Mouse (Mus musculus): ENCODE data around the gene Rassf6. TPM values are rescaled to one million over a fixed set of nuclear protein-coding genes. Genes with fewer than 3 reads are reported as not detected.

Gene Rassf6
- polyA plus RNA-seq, 1 experiment from 2014 or later = 27.8 TPM

GRCm38 (mm10) chr5:90588708-90589595 lies 51.5 kb downstream of the Rassf6 start:
- H3K4me2 ChIP-seq (ENCODE audit: low read length) = peak overlapping the region; percentile 67
- H3K9me3 ChIP-seq (replicated peaks; ENCODE audit: low read length) = no peaks in the 10 kb centered on the region
- WGBS = 25% methylated on average over 25 of the region's 25 CpGs
- peak; percentile 48 for ATAC-seq (replicated peaks; ENCODE audit: low FRiP score, low read depth)
- peak; percentile 89 for DNase-seq (ENCODE audit: low spot score)
- H3K4me3 ChIP-seq (replicated peaks; ENCODE audit: low read depth, low read length) = peak overlapping the region; percentile 34
- H3K27me3 ChIP-seq (ENCODE audit: insufficient read depth, low read length) = no peaks in the 10 kb centered on the region
- no peaks in the 10 kb centered on the region for H3K36me3 ChIP-seq (ENCODE audit: insufficient read depth, low read length)
- TF ChIP-seq CTCF (IDR thresholded peaks at IDR 0.05; ENCODE audit: low read depth) = peak; percentile 96
- no peak overlapping the region for H3K27ac ChIP-seq
- H3K4me1 ChIP-seq (replicated peaks; ENCODE audit: insufficient read depth, low read length) = no peaks in the 10 kb centered on the region
- peak overlapping the region; percentile 42; the same call in 1 of the 2 replicates for H3K9ac ChIP-seq (ENCODE audit: low read depth, low read length)

- Histone ChIP-seq H3K4me3 (replicated peaks; ENCODE audit: low read depth, low read length) (no peak overlapping the region), H3K4me2 (ENCODE audit: low read length) (no peak overlapping the region), H3K9me3 (replicated peaks; ENCODE audit: low read length) (no peaks in the 10 kb centered on the region), H3K36me3 (ENCODE audit: insufficient read depth, low read length) (no peaks in the 10 kb centered on the region), H3K27ac (no peak overlapping the region), H3K4me1 (replicated peaks; ENCODE audit: insufficient read depth, low read length) (no peaks in the 10 kb centered on the region), H3K27me3 (ENCODE audit: insufficient read depth, low read length) (no peaks in the 10 kb centered on the region), H3K9ac (ENCODE audit: low read depth, low read length) (no peak overlapping the region)
- ATAC-seq (replicated peaks; ENCODE audit: low FRiP score, low read depth) = no peak
- no peak for TF ChIP-seq CTCF (IDR thresholded peaks at IDR 0.05; ENCODE audit: low read depth)
- WGBS = 95% methylated on average over 5 of the region's 5 CpGs
- no peak for DNase-seq (ENCODE audit: low spot score)
These were observed 52.4 kb downstream of the Rassf6 start for GRCm38 (mm10) chr5:90588104-90588503.

- 81% methylated on average over 5 of the region's 5 CpGs for WGBS
- no peak overlapping the region for H3K9ac ChIP-seq (ENCODE audit: low read depth, low read length)
- ATAC-seq (replicated peaks; ENCODE audit: low FRiP score, low read depth) (no peak), DNase-seq (ENCODE audit: low spot score) (no peak)
- no peak for TF ChIP-seq CTCF (IDR thresholded peaks at IDR 0.05; ENCODE audit: low read depth)
- H3K4me1 ChIP-seq (replicated peaks; ENCODE audit: insufficient read depth, low read length) = no peaks in the 10 kb centered on the region
- H3K9me3 ChIP-seq (replicated peaks; ENCODE audit: low read length) = no peaks in the 10 kb centered on the region
- H3K27me3 ChIP-seq (ENCODE audit: insufficient read depth, low read length) = no peaks in the 10 kb centered on the region
- H3K4me2 ChIP-seq (ENCODE audit: low read length) = no peak overlapping the region
- no peak overlapping the region for H3K27ac ChIP-seq
- H3K36me3 ChIP-seq (ENCODE audit: insufficient read depth, low read length) = no peaks in the 10 kb centered on the region
- H3K4me3 ChIP-seq (replicated peaks; ENCODE audit: low read depth, low read length) = no peak overlapping the region
These were observed 53.9 kb downstream of the Rassf6 start for GRCm38 (mm10) chr5:90586511-90586910.

GRCm38 (mm10) chr5:90584799-90585198 lies 55.7 kb downstream of the Rassf6 start:
- H3K9me3 ChIP-seq (replicated peaks; ENCODE audit: low read length) = no peaks in the 10 kb centered on the region
- H3K27me3 ChIP-seq (ENCODE audit: insufficient read depth, low read length) = no peaks in the 10 kb centered on the region
- H3K27ac ChIP-seq = no peak overlapping the region
- no peak overlapping the region for H3K9ac ChIP-seq (ENCODE audit: low read depth, low read length)
- ATAC-seq (replicated peaks; ENCODE audit: low FRiP score, low read depth) (no peak), DNase-seq (ENCODE audit: low spot score) (no peak)
- H3K4me3 ChIP-seq (replicated peaks; ENCODE audit: low read depth, low read length) = no peak overlapping the region
- H3K4me1 ChIP-seq (replicated peaks; ENCODE audit: insufficient read depth, low read length) = no peaks in the 10 kb centered on the region
- no peak overlapping the region for H3K4me2 ChIP-seq (ENCODE audit: low read length)
- 82% methylated on average over 7 of the region's 7 CpGs for WGBS
- no peak for TF ChIP-seq CTCF (IDR thresholded peaks at IDR 0.05; ENCODE audit: low read depth)
- no peaks in the 10 kb centered on the region for H3K36me3 ChIP-seq (ENCODE audit: insufficient read depth, low read length)

GRCm38 (mm10) chr5:90582179-90582578 lies 58.3 kb downstream of the Rassf6 start:
- DNase-seq (ENCODE audit: low spot score) = no peak
- H3K36me3 ChIP-seq (ENCODE audit: insufficient read depth, low read length) = no peaks in the 10 kb centered on the region
- H3K4me3 ChIP-seq (replicated peaks; ENCODE audit: low read depth, low read length) = no peak overlapping the region
- H3K4me1 ChIP-seq (replicated peaks; ENCODE audit: insufficient read depth, low read length) = no peaks in the 10 kb centered on the region
- 87% methylated on average over 6 of the region's 6 CpGs for WGBS
- no peaks in the 10 kb centered on the region for H3K9me3 ChIP-seq (replicated peaks; ENCODE audit: low read length)
- no peak overlapping the region for H3K27ac ChIP-seq
- no peak overlapping the region for H3K9ac ChIP-seq (ENCODE audit: low read depth, low read length)
- no peak for TF ChIP-seq CTCF (IDR thresholded peaks at IDR 0.05; ENCODE audit: low read depth)
- H3K27me3 ChIP-seq (ENCODE audit: insufficient read depth, low read length) = no peaks in the 10 kb centered on the region
- H3K4me2 ChIP-seq (ENCODE audit: low read length) = no peak overlapping the region
- ATAC-seq (replicated peaks; ENCODE audit: low FRiP score, low read depth) = no peak

- DNase-seq (ENCODE audit: low spot score) (no peak), ATAC-seq (replicated peaks; ENCODE audit: low FRiP score, low read depth) (no peak)
- Histone ChIP-seq H3K9ac (ENCODE audit: low read depth, low read length) (no peak overlapping the region), H3K27ac (0 out of 2 replicates have a peak overlapping the region, but pooled peaks have one; percentile 13), H3K4me1 (replicated peaks; ENCODE audit: insufficient read depth, low read length) (no peaks in the 10 kb centered on the region), H3K36me3 (ENCODE audit: insufficient read depth, low read length) (no peaks in the 10 kb centered on the region), H3K4me2 (ENCODE audit: low read length) (no peak overlapping the region), H3K9me3 (replicated peaks; ENCODE audit: low read length) (no peaks in the 10 kb centered on the region), H3K4me3 (replicated peaks; ENCODE audit: low read depth, low read length) (no peak overlapping the region), H3K27me3 (ENCODE audit: insufficient read depth, low read length) (no peaks in the 10 kb centered on the region)
- no peak for TF ChIP-seq CTCF (IDR thresholded peaks at IDR 0.05; ENCODE audit: low read depth)
- WGBS = 76% methylated on average over 9 of the region's 9 CpGs
These were observed 60.9 kb downstream of the Rassf6 start for GRCm38 (mm10) chr5:90579556-90579955.
